Mouse (Mus musculus) olfactory bulb, adult 2 months (tissue): Measurements from ENCODE around the gene Klra6. TPM values are rescaled to one million over a fixed set of nuclear protein-coding genes. Genes with fewer than 3 reads are reported as not detected.
"Not testable (repeated sequence)": the region's sequence is repeated elsewhere in the genome, so short reads cannot be mapped to it uniquely, and the experiment has no call there.

Source experiments
- H3K27ac ChIP-seq: fragments of 200-500 bp; 2 replicates; pipeline ENCODE4 v1.5.1; 2012; ENCODE audit warnings: low read depth, low read length; ENCODE audit not compliant: insufficient read depth
- H3K4me1 ChIP-seq: fragments of 200-500 bp; 2 replicates; pipeline ENCODE4 v1.6.1; 2012; ENCODE audit warnings: low read length; ENCODE audit not compliant: control insufficient read depth, insufficient read depth
- H3K4me3 ChIP-seq: fragments of 200-500 bp; 2 replicates; pipeline ENCODE4 v1.5.1; 2012; ENCODE audit warnings: mild to moderate bottlenecking, low read depth, low read length, moderate library complexity; ENCODE audit not compliant: insufficient read depth
- CTCF ChIP-seq: fragments of 200-500 bp; IDR thresholded peaks from 2 replicates; pipeline ENCODE4 v1.5.1; 2012; ENCODE audit warnings: low read depth, mild to moderate bottlenecking, low read length, moderate library complexity; ENCODE audit not compliant: insufficient read depth
- POLR2A ChIP-seq: fragments of 200-500 bp; IDR thresholded peaks from 2 replicates; pipeline ENCODE4 v1.6.1; 2012; ENCODE audit warnings: mild to moderate bottlenecking, low read depth, low read length, moderate library complexity; ENCODE audit not compliant: insufficient read depth
- WGBS: fragments of 180-500 bp; shearing (Covaris S2); methylation state at CpG from one replicate; pipeline ENCODE4 v1.1.7; 2018; 5-methylcytosine and 5-hydroxymethylcytosine counted together
- polyA plus RNA-seq: library from polyadenylated mRNA; stranded (reverse); fragments of >200 nt; gene quantifications from 2 replicates; pipeline ENCODE4 v1.2.4, GENCODE M21; 2012; ENCODE audit warnings: low replicate concordance; ENCODE audit not compliant: missing spikeins, insufficient read depth, insufficient read length

Gene Klra6
- not detected in 2 replicates for polyA plus RNA-seq

DNA sequence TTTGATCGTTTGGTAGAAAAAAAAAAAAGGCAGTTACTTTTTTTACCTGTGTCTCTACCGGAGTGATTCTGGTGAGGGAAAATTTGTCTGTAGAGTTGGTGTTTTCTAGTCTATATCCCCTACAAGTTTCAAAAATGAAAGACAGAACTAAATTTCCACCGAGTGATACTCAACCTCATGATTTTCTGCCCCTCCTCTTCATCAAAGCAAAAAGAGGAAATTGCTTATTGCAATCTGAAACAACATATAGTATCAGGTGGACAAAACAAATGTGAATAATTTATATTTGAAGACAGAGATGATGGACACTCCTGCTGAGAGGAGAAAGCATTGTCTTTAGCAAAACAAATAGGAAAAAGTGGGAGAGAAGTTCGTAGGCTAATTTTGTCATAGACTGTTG is at the start of gene Klra6:
TSS of gene Klra6 (minus strand) at position 101 of the 400 bp plus-strand sequence.
- 77% methylated on average over 4 of the region's 4 CpGs for WGBS
- H3K4me1 ChIP-seq = no peaks in the 10 kb centered on the region
- H3K4me3 ChIP-seq = no peak within 1 kb of the TSS
- no peak within 1 kb of the TSS for H3K27ac ChIP-seq
- no peak for TF ChIP-seq POLR2A

- H3K4me3 ChIP-seq, H3K27ac ChIP-seq, H3K4me1 ChIP-seq: not testable (repeated sequence)
- 56% methylated on average over 1 of the region's 1 CpGs for WGBS
These were observed 40.4 kb upstream of the Klra6 start, which contains the start of gene Klra4 for GRCm38 (mm10) chr6:130067171-130067570. TSS of gene Klra4 (minus strand) at chr6:130067271.

- TF ChIP-seq POLR2A = no peak
- TF ChIP-seq CTCF = no peak
- Histone ChIP-seq H3K27ac (no peak overlapping the region), H3K4me3 (no peak overlapping the region), H3K4me1 (no peaks in the 10 kb centered on the region)
- WGBS = 77% methylated on average over 5 of the region's 5 CpGs
These were observed 38.4 kb upstream of the Klra6 start for GRCm38 (mm10) chr6:130065196-130065595.

DNA sequence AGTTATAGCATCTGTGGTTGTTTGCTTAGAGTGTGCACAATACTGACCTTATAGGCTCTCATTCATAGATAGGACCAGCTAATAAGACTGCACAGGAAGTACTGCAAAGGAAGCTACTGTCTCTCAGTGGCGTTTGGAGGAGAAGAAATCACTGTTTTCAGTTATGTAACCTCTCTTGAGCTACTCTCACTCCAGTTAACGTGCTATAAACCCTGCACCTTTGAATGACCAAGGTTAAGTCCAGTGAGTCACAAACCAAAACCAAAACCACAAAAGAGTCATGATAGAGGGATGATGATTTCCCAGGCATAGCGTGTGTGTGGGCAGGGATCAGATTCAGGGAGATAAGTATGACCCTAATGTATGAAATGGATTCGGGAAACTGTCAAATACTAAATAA is 8.4 kb upstream of the Klra6 start:
- H3K4me1 ChIP-seq, H3K27ac ChIP-seq, H3K4me3 ChIP-seq: not testable (repeated sequence)
- 48% methylated on average over 4 of the region's 4 CpGs for WGBS

- not testable (repeated sequence) for H3K4me1 ChIP-seq, H3K27ac ChIP-seq, H3K4me3 ChIP-seq
These were observed 4.8 kb upstream of the Klra6 start for GRCm38 (mm10) chr6:130031493-130032089.

Other genes with a start within 250 kb of the Klra6 start
- gene Gm156, start 242.7 kb downstream of the Klra6 start, polyA plus RNA-seq = not detected in 2 replicates
- not detected in 2 replicates for gene Gm17631, start 164.3 kb downstream of the Klra6 start, polyA plus RNA-seq
- not detected in 2 replicates for gene Klra17, start 150.3 kb downstream of the Klra6 start, polyA plus RNA-seq
- gene Klra5, start 109.3 kb downstream of the Klra6 start, polyA plus RNA-seq = not detected in 2 replicates
- gene Klra4, start 40.3 kb upstream of the Klra6 start, polyA plus RNA-seq = not detected in 2 replicates
- gene Klra8, start 102.9 kb upstream of the Klra6 start, polyA plus RNA-seq = not detected in 2 replicates
- not detected in 2 replicates for gene Klra9, start 166.2 kb upstream of the Klra6 start, polyA plus RNA-seq
- not detected in 2 replicates for gene Klra7, start 206.4 kb upstream of the Klra6 start, polyA plus RNA-seq